Comparison of ENCODE assay signal across 10 mouse cellular contexts in the genomic region with DNA sequence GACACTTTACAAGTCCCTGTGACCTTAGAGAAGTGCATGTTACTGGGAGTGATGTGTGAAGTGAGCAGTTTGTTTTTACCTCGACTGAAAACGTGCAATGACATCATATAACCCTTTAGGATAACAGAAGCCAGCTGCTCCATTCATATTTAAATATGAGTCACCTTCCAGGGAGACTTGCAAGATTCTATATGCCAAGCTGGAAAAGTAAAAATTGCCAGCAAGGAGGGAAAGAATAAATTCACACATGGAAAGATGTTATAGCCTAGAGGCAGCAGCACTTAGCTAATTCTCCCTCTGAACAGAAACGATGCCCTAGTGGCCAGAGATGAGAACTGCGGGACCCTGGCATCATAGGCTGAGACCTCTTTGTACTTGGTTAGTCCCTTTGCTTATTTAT.
DNase-seq lines count a peak whose midpoint lies in the region; ATAC-seq and TF ChIP-seq lines count a peak whose summit lies in the region.
"Had no signal": no experiment of that assay in that cellular context is flagged by ENCODE, and none has a peak within 500 bp of the region (broad histone marks: within the 10 kb centered on the region; RNA-seq: fewer than 3 reads in every experiment).

No protein-coding gene starts in this region.

- no peak for ATAC-seq in forebrain, embryonic 11.5 days (replicated peaks; ENCODE audit: low FRiP score)
- no peak for ATAC-seq in forebrain, embryonic 12.5 days (ENCODE audit: low FRiP score)

- no peaks in the 10 kb centered on the region for H3K27me3 ChIP-seq in forebrain, embryonic 11.5 days (ENCODE audit: control insufficient read depth, insufficient read depth, low read length)
- H3K27me3 ChIP-seq in forebrain, embryonic 12.5 days, result no peaks in the 10 kb centered on the region
- H3K27me3 ChIP-seq in liver, adult 2 months (ENCODE audit: control insufficient read depth, insufficient read depth, low read length), result no peaks in the 10 kb centered on the region
- H3K27me3 ChIP-seq: heart, embryonic 13.5 days had no signal

- intact Hi-C loops in left cerebral cortex, postnatal 36 days (cut with DNase I), result no loop called here

- H3K4me3 ChIP-seq in forebrain, embryonic 11.5 days (ENCODE audit: low read depth, low read length), result no peak overlapping the region
- no peak overlapping the region for H3K4me3 ChIP-seq in forebrain, embryonic 12.5 days (replicated peaks)
- no peak overlapping the region for H3K4me3 ChIP-seq in liver, adult 2 months (ENCODE audit: insufficient read depth, low read depth, low read length)
- H3K4me3 ChIP-seq: heart, embryonic 13.5 days had no signal

- no peaks in the 10 kb centered on the region for H3K4me1 ChIP-seq in forebrain, embryonic 11.5 days (replicated peaks; ENCODE audit: control insufficient read depth, insufficient read depth, low read length)
- no peaks in the 10 kb centered on the region for H3K4me1 ChIP-seq in forebrain, embryonic 12.5 days
- H3K4me1 ChIP-seq in liver, adult 2 months (ENCODE audit: control insufficient read depth, insufficient read depth, low read length), result no peaks in the 10 kb centered on the region
- H3K4me1 ChIP-seq: heart, embryonic 13.5 days had no signal

- H3K27ac ChIP-seq in forebrain, embryonic 11.5 days (ENCODE audit: low read depth, low read length), result no peak overlapping the region
- H3K27ac ChIP-seq in forebrain, embryonic 12.5 days, result no peak overlapping the region
- H3K27ac ChIP-seq in liver, adult 2 months (replicated peaks; ENCODE audit: insufficient read depth, low read depth, low read length), result no peak overlapping the region
- H3K27ac ChIP-seq: heart, embryonic 13.5 days; macrophage had no signal

- no peak overlapping the region for H3K9ac ChIP-seq in forebrain, embryonic 11.5 days (ENCODE audit: low read length)
- H3K9ac ChIP-seq in forebrain, embryonic 12.5 days, result no peak overlapping the region
- no peak overlapping the region for H3K9ac ChIP-seq in liver, adult 2 months (ENCODE audit: low read depth, low read length)
- H3K9ac ChIP-seq: heart, embryonic 13.5 days had no signal

- TF ChIP-seq CTCF in liver, adult 2 months (IDR thresholded peaks at IDR 0.05; ENCODE audit: low read depth, low read length), result peak; percentile 49; the same call in 1 of the 2 replicates

- no peak overlapping the region for H3K4me2 ChIP-seq in forebrain, embryonic 11.5 days (ENCODE audit: low read depth, low read length, severe bottlenecking)
- H3K4me2 ChIP-seq in forebrain, embryonic 12.5 days, result no peak overlapping the region
- H3K4me2 ChIP-seq: heart, embryonic 13.5 days had no signal

- no peaks in the 10 kb centered on the region for H3K36me3 ChIP-seq in forebrain, embryonic 11.5 days (ENCODE audit: control insufficient read depth, insufficient read depth, low read length)
- H3K36me3 ChIP-seq in forebrain, embryonic 12.5 days (replicated peaks), result no peaks in the 10 kb centered on the region
- H3K36me3 ChIP-seq in liver, adult 2 months (ENCODE audit: control insufficient read depth, insufficient read depth, low read length), result no peaks in the 10 kb centered on the region
- H3K36me3 ChIP-seq: heart, embryonic 13.5 days had no signal

- no peaks in the 10 kb centered on the region for H3K79me2 ChIP-seq in liver, adult 2 months (ENCODE audit: control insufficient read depth, insufficient read depth, low read length)

- no peaks in the 10 kb centered on the region for H3K9me3 ChIP-seq in forebrain, embryonic 11.5 days (ENCODE audit: control insufficient read depth, low read length)
- no peaks in the 10 kb centered on the region for H3K9me3 ChIP-seq in forebrain, embryonic 12.5 days
- H3K9me3 ChIP-seq: heart, embryonic 13.5 days had no signal

- DNase-seq in forebrain, embryonic 11.5 days (ENCODE audit: low spot score), result peak; percentile 66
- no peak for DNase-seq in liver, adult 2 months (ENCODE audit: extremely low read depth, low read depth, low spot score)
- DNase-seq in liver, result no peak
- peak; percentile 17 to 24 for DNase-seq in adrenal gland, postnatal 36 days
- DNase-seq in left cerebral cortex, postnatal 36 days (ENCODE audit: low spot score in 2 of 2), result peak; percentile 32 to 39
- DNase-seq in right cerebral cortex, postnatal 36 days (ENCODE audit: low spot score in 2 of 2), result peak; percentile 20 to 33
- no peak for DNase-seq in urinary bladder, postnatal 25 days (ENCODE audit: low spot score)

- 55% methylated on average over 4 of the region's 4 CpGs for WGBS in forebrain, embryonic 11.5 days
- WGBS in forebrain, embryonic 12.5 days, result 50% methylated on average over 4 of the region's 4 CpGs
- WGBS in liver, adult 2 months, result 60% methylated on average over 4 of the region's 4 CpGs

- TF ChIP-seq POLR2A in liver, adult 2 months (IDR thresholded peaks at IDR 0.05; ENCODE audit: extremely low read depth, insufficient read depth, low read length), result no peak

Comparison
In these comparisons a context has a peak if more than half of its experiments do, and no peak if none do; other contexts are left out.
1. DNase-seq: peak in forebrain, embryonic 11.5 days (single experiment), adrenal gland, postnatal 36 days (2 of 2), left cerebral cortex, postnatal 36 days (2 of 2) and right cerebral cortex, postnatal 36 days (2 of 2); none in liver, adult 2 months (single experiment), liver (single experiment) and urinary bladder, postnatal 25 days (single experiment).